Mouse (Mus musculus): ENCODE results near the gene Sv2c. TPM values are rescaled to one million over a fixed set of nuclear protein-coding genes. Genes with fewer than 3 reads are reported as not detected.
A peak's percentile ranks its signal among the peaks of the same experiment; 100 is the strongest.
"Not testable (repeated sequence)": the region's sequence is repeated elsewhere in the genome, so short reads cannot be mapped to it uniquely, and the experiment has no call there.

Sv2c gene
- total RNA-seq (2021) = under 1 TPM; 0.32 to 0.33 TPM
- long read RNA-seq, experiment 1 = 0 reads
- long read RNA-seq, experiment 2 = 0 reads

DNA sequence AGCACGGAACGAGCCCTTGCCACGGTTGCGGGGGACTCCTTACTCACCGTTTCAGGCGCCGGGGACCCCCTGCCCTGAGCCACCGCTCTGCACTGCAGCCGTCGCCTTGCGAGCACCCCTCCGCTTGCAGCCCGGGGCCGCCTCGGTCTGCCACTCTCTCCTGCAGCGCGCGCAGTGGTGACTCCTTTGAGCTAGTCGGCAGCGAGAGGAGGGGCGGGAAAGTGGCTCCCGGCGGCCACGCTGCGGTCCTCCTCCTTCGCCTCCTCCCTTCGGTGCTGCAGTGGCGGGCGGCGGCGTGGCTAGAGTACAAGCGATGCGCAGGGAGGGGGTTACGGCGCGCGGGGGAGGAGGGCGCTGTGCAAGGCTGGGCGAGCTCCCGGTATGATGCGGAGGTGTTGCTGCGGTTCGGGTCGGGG lies at the start of gene Sv2c:
Sv2c (minus strand) TSS at position 177 of the 416 bp plus-strand sequence.
- DNase-seq = no peak

DNA sequence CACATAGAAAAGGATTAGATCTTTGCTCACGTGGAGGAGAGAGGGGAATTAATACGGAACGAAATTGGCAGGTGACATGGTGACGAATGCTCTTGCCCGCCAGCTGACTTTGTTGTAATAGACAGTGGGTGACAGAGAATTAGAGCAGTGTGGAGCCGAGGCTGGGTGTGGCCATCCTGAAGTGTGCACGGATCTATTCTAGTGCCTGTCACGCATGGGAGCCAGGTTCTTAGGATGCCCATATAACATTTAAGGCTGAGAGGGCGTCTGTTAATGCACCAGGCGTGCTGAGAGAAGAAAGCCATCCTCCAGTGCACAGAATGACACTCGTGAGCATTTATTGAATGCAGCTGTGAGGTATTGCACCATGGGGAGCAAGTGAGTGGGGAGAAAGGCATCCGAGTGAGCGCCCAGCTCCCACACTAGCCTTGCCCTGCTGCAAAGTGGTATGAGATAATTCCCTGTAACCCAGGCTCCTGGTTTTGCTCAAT lies 48.3 kb upstream of the Sv2c start:
- peak; percentile 2 to 7 for DNase-seq

DNA sequence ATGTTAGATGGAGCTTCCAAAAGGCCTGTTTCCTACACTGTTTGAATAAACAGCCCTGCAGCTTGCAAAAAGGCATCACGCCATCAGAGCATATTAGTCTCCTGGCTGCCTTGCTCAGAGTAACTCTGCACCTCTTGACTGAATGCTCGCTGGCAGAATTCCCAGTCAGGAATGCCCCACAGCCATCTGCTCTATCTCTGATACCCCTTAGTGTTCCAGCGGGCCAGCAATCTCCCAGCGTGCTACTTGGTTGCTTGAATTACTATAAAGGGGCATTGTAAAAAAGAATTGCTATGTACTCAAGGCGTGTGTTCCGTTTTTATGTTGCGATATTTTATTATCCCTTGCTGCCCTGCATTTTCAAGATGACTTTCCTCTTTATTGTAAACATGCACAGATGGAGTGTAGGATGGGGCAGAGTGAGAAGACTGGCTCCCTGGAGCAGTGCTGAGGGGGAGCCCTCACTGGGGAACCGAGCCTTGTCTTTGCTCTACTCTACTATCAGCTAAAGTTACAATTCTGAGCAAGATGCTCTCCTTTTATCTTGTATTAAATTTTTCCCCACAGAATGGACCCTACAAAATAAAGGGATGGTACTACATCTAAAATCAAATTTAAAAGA lies 43.3 kb upstream of the Sv2c start:
- peak; percentile 60 to 68 for DNase-seq

DNA sequence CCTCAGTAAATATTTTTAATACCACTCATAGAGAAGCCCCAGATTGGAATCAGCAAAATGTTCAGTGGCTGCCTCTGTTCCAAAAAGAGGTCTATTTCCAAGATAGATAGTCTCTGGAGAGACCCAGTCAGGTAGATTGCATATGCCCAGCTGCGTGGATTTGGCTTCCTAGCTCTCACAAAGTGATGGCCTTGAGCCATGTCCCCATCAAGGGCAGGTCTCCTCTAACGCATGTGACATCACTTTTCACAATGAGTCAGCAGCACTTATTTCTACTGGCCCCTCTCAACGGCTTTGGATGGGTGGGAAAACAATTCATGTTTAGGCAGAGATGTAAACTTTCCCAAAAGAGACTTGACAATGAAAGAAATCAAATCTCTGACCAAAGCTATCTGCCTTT lies 41.3 kb upstream of the Sv2c start:
- peak; percentile 9 to 23 for DNase-seq

DNA sequence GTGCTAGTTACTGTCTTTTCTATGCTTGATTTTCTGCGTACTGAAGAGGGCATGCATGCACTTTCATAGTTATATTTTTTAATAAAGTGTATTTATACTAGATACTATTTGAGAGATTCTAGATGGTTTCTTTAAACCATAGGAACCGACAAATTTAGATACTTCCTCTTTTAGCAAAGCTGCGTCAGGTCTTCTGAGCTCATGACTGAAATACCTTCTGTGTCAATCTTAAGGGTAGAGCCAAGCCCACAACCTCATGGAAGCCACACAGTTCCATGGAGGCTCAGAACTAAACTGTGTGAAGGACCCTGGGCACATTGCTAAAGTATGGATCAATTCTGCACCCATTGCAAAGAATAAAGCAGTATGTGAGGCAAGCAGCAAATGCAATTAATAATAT lies 39.9 kb upstream of the Sv2c start:
- DNase-seq = no peak

DNA sequence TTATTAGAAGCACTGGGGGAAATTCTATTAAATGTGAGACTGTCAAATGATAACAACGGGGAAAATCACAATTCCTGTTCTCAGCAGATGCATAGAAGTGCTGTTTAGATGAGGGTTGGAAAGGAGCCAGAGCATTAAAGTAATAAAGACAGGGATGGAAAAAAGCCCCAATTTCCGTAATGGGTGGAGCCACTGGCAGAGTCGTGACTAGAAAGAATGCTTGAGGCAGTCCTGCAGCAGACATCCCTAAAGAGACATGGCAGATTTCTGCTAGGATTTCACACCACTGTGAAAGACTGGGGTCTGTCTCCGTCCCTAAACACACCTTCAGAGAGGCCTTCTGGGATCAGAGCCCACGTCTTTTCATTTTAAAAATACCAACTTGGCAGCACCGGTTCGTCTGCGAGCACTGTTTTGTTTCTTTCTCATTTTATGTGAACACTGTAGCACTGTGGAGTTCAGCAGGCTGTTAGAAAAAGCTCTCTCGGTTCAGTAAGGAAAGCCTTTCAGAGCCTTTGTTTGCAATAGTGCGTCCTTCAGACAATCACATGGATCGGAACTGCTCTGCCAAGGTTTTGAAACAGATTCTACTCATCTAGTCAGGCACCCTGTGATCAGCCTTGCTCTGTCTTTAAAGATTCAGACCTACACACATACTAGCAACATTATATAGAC lies 36.8 kb upstream of the Sv2c start:
- no peak for DNase-seq

DNA sequence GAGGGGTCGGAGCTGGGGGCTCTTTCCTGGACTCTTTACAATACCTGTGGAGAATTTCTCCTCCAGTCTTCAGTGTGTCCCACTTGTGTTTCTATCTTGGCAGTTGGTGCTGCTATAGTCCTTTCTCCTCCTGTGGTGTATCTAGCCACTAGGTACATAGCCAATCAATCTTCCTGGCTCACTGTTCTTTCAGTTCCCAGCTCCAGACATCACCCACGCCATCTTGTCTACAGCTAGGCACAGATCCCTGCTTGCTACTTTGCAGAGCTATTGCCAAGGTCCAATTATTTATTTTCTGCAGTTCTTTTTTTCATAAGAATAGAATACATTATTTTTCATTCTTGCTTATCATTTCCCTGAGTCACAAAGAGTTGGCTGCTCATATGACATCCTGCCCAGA lies 34.2 kb upstream of the Sv2c start:
- no peak for DNase-seq

DNA sequence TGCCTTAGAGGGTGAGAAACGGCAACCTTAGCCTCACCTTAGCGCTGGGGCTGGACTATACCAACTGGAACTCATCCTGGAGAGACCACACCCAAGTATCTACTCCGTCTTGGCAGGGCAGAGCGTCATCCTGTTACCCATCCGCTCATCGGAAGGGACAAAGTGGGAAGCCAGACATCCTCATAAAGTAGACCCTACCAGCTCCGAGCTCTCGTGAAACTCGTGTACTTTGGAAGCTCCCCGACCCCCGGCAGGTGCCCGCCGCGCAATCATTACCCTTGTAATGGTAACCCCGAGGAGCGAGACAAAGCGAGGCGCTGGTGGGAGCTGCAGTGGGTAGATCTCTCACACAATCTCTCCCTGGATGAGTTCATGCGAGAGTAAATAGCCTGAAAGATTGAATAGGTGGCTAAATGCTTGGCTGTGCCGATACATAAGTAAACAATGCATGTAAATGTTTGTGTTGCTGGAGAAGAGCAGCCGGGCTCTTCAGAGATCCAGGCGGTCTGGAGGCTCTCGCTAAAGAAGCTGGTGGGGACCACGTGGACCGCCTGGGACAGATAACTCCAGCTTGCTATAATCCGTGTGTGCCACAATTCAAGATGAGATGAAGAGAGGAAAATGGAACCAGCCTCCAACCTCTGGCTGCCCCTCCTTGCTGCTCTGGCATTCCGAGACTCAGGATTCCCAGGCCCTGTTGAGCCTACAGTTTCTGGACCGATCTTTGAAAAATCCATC lies 1.2 kb upstream of the Sv2c start:
- DNase-seq = no peak

DNA sequence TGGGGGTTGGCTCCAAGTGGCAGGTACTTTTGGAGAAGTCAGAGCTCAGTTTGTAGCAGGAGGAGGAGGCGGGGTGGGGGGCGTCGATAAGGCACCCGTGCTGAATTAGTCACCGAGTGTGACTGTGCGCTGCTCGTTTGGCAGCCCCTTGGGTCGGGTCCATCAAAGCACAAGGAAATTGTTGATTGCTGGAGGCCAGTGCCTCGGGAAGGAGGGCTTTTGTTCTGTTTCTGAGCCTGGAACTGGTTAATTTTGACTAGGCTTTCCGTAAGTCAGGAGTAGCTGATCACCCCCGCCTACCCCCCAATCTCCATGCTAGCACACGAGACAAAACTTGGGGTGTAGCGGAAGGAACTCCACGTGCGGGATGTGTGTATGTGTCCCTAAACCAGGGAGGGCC lies 456 bp upstream of the Sv2c start:
- DNase-seq = no peak

DNA sequence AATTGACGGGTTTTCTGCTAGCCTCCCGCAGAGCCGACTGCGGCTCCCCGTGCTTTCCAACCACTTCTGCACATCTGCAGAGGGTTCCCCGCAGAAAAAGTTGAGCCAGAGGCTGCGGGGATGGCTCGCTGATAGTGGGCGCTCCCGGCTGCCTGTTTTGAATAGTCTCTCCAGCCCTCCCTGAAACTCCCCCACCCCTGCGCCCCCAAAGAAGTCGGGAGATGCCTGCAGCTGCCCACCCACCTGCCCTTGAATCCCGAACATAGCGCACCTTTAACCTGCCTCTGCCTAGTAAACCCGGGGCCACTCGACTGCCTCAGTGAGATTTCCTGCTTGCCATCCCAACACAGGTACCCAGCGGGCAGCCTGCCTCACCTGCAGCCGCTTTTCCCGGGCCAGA lies 466 bp downstream of the Sv2c start:
- no peak for DNase-seq

DNA sequence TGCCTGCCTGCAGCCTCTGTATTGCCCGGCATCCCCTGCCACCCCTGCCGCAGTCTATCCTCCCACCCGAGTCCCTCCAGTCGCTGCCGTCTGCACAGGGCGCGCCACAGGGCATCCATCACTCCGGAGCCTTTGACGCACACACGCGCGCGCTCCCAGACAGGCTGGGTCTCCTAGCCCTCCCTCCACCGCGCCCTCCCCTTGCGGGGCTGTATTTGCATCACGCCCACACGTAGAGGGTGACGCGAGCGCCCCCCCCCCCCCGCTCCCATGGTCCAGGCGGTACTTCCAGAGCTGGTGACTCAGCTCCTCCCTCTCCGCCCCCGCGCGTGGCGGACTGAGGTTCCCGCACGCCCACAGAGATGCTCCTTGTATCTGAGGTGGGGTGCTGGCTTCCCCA lies 1.3 kb downstream of the Sv2c start:
- DNase-seq = no peak

DNA sequence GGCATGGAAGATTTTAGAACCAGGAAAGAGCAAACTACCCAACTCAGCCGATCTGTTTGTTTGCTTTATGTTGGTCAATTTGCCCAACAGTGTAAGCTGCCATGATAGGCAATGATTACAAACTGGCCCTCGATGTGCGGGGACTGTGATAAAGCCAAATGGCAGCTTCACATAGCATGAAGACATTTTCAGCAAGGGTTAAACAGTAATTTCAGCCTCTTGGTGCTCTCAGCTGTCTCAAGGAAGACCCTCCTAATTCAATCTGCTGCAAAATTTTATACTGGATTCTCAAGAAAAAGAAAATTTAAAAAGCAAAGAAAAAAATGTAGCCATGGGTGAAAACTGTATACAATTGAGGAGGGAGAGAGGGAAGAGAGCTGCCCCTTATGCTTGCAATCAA lies 3.3 kb downstream of the Sv2c start:
- DNase-seq = no peak

DNA sequence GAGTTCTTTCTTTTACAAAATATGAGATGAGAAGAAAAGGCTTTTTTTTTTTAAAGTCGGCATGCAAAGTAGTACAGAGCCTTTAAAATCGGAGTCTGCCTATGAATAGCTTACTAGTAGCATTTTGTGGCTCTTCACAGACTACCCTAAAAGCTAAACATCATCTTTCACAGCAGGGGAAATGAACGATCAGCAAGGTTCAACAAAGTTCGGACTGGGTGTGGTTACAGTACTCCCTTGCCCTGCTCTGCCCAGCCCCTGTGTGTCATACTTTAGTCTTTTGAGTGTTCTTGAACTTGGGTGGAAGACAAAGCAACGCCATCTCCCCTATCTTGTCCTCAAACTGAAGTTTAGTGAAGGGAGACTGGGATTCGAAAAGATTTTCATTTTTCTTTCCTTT lies 5.7 kb downstream of the Sv2c start:
- DNase-seq = no peak

DNA sequence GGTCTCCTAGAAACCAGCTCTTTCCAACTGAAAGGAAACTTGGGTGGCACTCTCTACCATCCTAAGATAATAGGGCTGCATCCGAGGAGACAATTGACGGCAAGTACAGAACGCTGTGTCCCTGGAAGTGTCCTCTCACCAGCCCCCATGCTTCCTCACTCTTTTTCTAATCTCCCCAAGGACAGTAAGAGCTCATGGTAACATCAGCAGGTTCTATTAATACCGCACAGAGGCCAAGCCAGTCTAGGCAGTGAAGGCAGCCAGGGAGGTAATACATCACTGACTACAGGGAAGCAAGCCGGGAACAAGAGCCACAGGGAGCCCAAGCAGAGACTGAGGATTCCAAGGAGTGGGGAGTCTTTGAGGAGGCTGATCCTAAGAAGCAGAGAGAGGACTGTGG lies 7.4 kb downstream of the Sv2c start:
- peak; percentile 7 to 23 for DNase-seq

DNA sequence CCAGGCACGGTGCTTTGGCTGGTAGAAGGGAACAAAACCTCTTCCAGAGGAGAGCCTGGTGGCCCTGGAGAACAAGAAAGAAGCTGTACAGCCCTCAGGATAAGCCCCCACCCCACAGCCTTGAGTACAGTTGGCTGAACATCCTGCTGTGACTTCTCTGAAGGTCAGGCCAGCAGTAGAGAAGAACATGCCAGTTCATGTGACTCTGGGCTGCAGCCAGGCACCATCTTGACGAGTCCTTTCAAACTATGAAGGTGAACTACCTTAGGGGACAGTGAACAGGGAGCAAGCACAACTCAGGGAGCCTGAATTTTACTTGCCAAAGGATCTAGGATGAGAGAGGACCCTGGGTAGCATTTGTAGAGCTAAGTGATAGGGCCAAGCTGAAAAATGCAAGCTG lies 19.7 kb downstream of the Sv2c start:
- DNase-seq = peak; percentile 54 to 64

DNA sequence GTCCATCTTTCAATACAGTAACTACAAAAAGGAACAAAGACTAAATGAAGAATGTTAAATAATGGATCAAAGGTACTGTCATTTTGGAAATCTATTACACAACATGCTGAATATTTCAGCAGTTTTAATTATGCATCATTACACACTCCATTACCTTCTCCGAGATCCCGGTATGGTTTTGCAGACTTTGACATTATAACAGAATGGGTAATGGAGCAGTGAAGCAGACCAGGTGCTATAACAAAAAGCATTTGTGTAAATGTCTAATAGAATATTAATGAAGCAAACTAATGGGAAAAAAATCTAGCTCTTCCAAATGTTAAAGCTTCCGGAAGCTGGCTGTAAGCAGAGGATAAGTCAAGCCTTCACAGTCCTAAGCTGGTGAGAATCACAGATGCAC lies 21.6 kb downstream of the Sv2c start:
- no peak for DNase-seq

DNA sequence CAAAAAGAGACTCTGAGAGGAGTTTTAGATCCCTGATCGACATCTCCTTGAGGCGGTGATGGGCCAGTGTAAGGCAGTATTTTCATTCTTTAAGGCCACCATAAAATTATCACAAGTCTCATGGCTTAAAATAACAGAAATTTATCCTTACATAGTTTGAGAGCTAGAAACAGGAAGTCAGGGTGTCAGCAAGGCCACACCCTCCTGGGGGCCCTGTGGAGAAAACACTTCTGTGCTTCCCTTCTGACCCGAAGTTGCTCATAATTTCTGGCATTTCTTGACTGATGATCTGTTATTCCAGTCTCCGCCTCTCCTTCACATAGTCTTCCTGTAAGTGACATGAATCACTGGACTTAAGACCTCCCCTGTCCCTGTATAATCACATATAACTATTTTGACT lies 26.0 kb downstream of the Sv2c start:
- DNase-seq = no peak

DNA sequence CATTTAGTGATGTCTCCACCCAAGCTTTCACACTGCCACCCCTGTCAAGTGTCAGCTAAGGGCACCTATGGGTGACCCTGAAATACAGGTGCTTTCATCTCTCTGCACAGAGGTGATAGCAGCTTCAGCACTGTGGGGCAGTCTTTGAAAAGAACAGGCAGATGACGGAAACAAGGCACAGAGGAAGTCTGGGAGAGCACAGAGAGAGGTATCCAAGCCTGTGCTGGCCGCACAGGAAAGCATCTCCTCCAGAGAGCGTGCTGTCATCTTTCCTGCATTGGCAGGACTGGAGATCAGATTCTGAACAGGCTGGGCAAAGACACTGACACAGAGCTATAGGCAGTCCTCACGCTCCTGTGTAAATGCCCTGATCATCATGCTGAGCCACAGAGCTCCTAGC lies 41.4 kb downstream of the Sv2c start:
- no peak for DNase-seq

DNA sequence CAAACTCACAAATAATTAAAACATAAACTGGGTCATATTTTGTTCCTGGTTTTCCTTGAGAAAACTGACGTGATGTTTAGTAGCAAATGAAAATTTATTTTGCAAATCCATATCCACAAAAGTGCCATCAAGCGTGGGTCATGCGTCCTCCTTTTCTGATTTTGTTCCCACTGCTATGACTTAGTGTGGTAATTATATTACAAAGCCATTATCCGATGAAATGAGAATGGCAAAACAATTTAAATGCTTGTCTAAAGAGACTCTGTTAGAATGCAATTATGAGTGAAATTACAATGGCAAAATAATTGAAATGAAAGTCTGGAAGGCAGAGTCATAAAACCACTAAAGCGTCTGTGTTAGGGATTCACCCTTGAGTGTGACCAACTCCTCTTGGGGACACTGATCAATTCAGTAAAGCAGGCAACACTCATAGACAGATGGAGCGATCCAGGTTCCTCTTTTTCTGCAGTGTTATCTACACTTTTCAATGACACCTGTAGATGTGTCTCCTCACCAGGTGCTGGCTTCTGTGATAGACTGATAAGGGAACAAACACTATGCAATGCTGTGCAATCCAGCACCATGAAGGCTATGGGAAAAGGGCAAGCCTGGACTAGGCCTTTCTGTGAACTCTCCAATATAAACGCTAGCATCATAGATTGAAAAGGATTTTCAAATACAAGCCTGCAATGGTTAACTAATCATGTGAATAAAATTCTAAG lies 46.6 kb downstream of the Sv2c start:
- DNase-seq = no peak

DNA sequence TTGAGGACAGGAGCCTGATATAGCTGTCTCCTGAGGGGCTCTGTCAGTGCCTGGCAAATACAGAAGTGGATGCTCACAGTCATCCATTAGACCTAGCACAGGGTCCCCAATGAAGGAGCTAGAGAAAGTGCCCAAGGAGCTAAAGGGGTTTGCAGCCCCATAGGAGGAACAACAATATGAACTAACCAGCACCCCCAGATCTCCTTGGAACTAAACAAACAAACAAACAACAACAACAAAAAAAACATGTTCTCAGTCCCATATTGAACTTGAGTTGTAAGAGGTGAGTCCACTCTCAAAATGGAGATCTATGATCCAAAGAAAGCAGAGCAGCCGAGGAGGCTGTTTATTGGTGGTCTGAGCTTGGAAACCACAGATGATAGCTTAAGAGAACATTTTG lies 50.6 kb downstream of the Sv2c start, which contains the start of gene Gm17190:
Gm17190 (plus strand) TSS at position 301 of the 400 bp plus-strand sequence.
- DNase-seq = not testable (repeated sequence)

DNA sequence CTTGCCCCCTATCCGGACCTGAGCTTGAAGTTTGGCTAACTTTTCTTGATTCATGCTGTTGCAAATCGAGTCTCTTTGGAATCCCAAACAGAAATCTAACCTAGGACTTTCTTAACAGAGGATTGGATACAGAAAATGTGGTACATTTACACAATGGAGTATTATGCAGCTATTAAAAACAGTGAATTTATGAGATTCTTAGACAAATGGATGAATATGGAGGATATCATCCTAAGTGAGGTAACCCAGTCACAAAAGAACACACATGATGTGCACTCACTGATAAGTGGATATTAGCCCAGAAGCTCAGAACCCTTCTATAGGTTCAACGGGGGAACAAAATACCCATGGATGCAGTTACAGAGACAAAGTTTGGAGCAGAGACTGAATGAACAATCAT lies 51.1 kb downstream of the Sv2c start, which contains the start of gene Gm20075:
Gm20075 (minus strand) TSS at position 101 of the 400 bp plus-strand sequence.
- not testable (repeated sequence) for DNase-seq

DNA sequence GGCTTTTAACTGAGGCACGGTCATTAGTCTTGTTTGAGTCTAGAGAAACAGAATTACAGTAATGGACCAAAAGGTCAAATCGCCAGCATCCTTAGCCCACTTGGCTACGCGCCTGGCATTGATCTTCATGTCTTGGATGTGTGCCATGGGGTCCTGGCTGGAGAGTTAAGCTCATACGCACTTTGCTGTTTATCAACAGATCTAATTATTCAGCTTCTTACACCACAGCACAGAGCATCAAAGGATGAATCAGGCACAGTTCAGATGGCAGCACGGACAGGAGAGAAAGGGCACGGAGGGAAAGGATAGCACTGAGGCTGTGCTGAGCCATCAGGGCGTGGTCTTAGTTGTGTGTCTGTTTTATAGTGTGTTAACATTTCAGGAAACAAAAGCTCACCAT lies 58.8 kb downstream of the Sv2c start:
- no peak for DNase-seq

Data from heart, adult 18-20 months (tissue).